ENCODE assay signal across 23 mouse cellular contexts in genomic region chr7:116676696-116677095, GRCm38 (mm10).
DNase-seq lines count a peak whose midpoint lies in the region; ATAC-seq and TF ChIP-seq lines count a peak whose summit lies in the region.
"Had no signal": no experiment of that assay in that cellular context is flagged by ENCODE, and none has a peak within 500 bp of the region (broad histone marks: within the 10 kb centered on the region; RNA-seq: fewer than 3 reads in every experiment).

No protein-coding gene starts in this region.

- no peaks in the 10 kb centered on the region for H3K4me1 ChIP-seq in intestine, postnatal 0 days (replicated peaks; ENCODE audit: control insufficient read depth, insufficient read depth, low read length)
- H3K4me1 ChIP-seq in intestine, embryonic 16.5 days (ENCODE audit: control insufficient read depth, insufficient read depth, low read length): no peaks in the 10 kb centered on the region
- no peaks in the 10 kb centered on the region for H3K4me1 ChIP-seq in liver, postnatal 0 days (ENCODE audit: insufficient read depth)
- no peaks in the 10 kb centered on the region for H3K4me1 ChIP-seq in liver, embryonic 12.5 days
- H3K4me1 ChIP-seq in E14TG2a.4 (replicated peaks; ENCODE audit: low read depth, low read length): no peaks in the 10 kb centered on the region
- H3K4me1 ChIP-seq: stomach, embryonic 15.5 days had no signal

- 48% methylated on average over 1 of the region's 1 CpGs for WGBS in intestine, postnatal 0 days
- 74% methylated on average over 1 of the region's 1 CpGs for WGBS in intestine, embryonic 16.5 days
- 76% methylated on average over 1 of the region's 1 CpGs for WGBS in liver, postnatal 0 days (ENCODE audit: insufficient replicate concordance)
- WGBS in liver, embryonic 12.5 days (ENCODE audit: insufficient replicate concordance): 47% methylated on average over 1 of the region's 1 CpGs

- no peak overlapping the region for H3K27ac ChIP-seq in intestine, postnatal 0 days (ENCODE audit: low read depth, low read length)
- H3K27ac ChIP-seq in intestine, embryonic 16.5 days (ENCODE audit: low read length): no peak overlapping the region
- H3K27ac ChIP-seq in liver, postnatal 0 days (ENCODE audit: low read depth): no peak overlapping the region
- no peak overlapping the region for H3K27ac ChIP-seq in liver, embryonic 12.5 days
- H3K27ac ChIP-seq: embryonic facial prominence, embryonic 13.5 days; hindbrain, embryonic 13.5 days; limb, embryonic 10.5 days; macrophage; midbrain, embryonic 12.5 days; stomach, embryonic 15.5 days had no signal

- H3K9me3 ChIP-seq in intestine, postnatal 0 days (ENCODE audit: control insufficient read depth): no peaks in the 10 kb centered on the region
- no peaks in the 10 kb centered on the region for H3K9me3 ChIP-seq in intestine, embryonic 16.5 days (ENCODE audit: control insufficient read depth, low read length)
- no peaks in the 10 kb centered on the region for H3K9me3 ChIP-seq in liver, postnatal 0 days (ENCODE audit: low read length)
- H3K9me3 ChIP-seq in liver, embryonic 12.5 days (replicated peaks): no peaks in the 10 kb centered on the region
- peaks cover 17% of the 10 kb centered on the region for H3K9me3 ChIP-seq in E14TG2a.4 (ENCODE audit: low read length)
- H3K9me3 ChIP-seq: embryonic facial prominence, embryonic 13.5 days; hindbrain, embryonic 13.5 days; limb, embryonic 10.5 days; midbrain, embryonic 12.5 days; stomach, embryonic 15.5 days had no signal

- DNase-seq in liver, postnatal 0 days: no peak
- DNase-seq in ZHBTc4 (ENCODE audit: low read depth, low spot score): peak; percentile 28
- DNase-seq in right cerebral cortex, postnatal 25 days: no peak
- DNase-seq: adrenal gland, postnatal 36 days; cerebellum, adult 8-10 months; heart, adult 18-20 months; heart, postnatal 10 days; kidney, adult 18-20 months; retina, postnatal 1 day; spleen, adult 18-20 months; thymus, postnatal 14 days had no signal

- no peaks in the 10 kb centered on the region for H3K27me3 ChIP-seq in intestine, postnatal 0 days (replicated peaks; ENCODE audit: control insufficient read depth, insufficient read depth, low read length)
- H3K27me3 ChIP-seq in intestine, embryonic 16.5 days (replicated peaks; ENCODE audit: control insufficient read depth, insufficient read depth, low read length): no peaks in the 10 kb centered on the region
- H3K27me3 ChIP-seq in liver, postnatal 0 days (ENCODE audit: insufficient read depth, low read length): no peaks in the 10 kb centered on the region
- no peaks in the 10 kb centered on the region for H3K27me3 ChIP-seq in liver, embryonic 12.5 days (replicated peaks)
- H3K27me3 ChIP-seq in E14TG2a.4 (ENCODE audit: insufficient read depth, low read length): no peaks in the 10 kb centered on the region
- H3K27me3 ChIP-seq: embryonic facial prominence, embryonic 13.5 days; hindbrain, embryonic 13.5 days; midbrain, embryonic 12.5 days; stomach, embryonic 15.5 days had no signal

- ATAC-seq in intestine, postnatal 0 days: no peak
- no peak for ATAC-seq in intestine, embryonic 16.5 days
- no peak for ATAC-seq in liver, postnatal 0 days
- no peak for ATAC-seq in liver, embryonic 12.5 days
- ATAC-seq: CD4-positive, CD25-positive, alpha-beta regulatory T cell, adult 4 months had no signal

- H3K36me3 ChIP-seq in intestine, postnatal 0 days (ENCODE audit: control insufficient read depth, insufficient read depth): no peaks in the 10 kb centered on the region
- no peaks in the 10 kb centered on the region for H3K36me3 ChIP-seq in intestine, embryonic 16.5 days (ENCODE audit: control insufficient read depth, insufficient read depth, low read length)
- no peaks in the 10 kb centered on the region for H3K36me3 ChIP-seq in liver, postnatal 0 days (replicated peaks; ENCODE audit: insufficient read depth, low read length)
- no peaks in the 10 kb centered on the region for H3K36me3 ChIP-seq in liver, embryonic 12.5 days
- no peaks in the 10 kb centered on the region for H3K36me3 ChIP-seq in E14TG2a.4 (ENCODE audit: insufficient read depth, low read length)
- H3K36me3 ChIP-seq: embryonic facial prominence, embryonic 13.5 days; hindbrain, embryonic 13.5 days; limb, embryonic 10.5 days; midbrain, embryonic 12.5 days; stomach, embryonic 15.5 days had no signal

- TF ChIP-seq EP300 in liver, postnatal 0 days (IDR thresholded peaks at IDR 0.05; ENCODE audit: low read depth): no peak

- no peak overlapping the region for H3K4me2 ChIP-seq in intestine, postnatal 0 days (replicated peaks; ENCODE audit: low read depth)
- no peak overlapping the region for H3K4me2 ChIP-seq in intestine, embryonic 16.5 days (ENCODE audit: low read depth, low read length)
- H3K4me2 ChIP-seq in liver, postnatal 0 days (ENCODE audit: low read depth, low read length): no peak overlapping the region
- no peak overlapping the region for H3K4me2 ChIP-seq in liver, embryonic 12.5 days
- H3K4me2 ChIP-seq: embryonic facial prominence, embryonic 13.5 days; hindbrain, embryonic 13.5 days; midbrain, embryonic 12.5 days; stomach, embryonic 15.5 days had no signal

- TF ChIP-seq CTCF in intestine, postnatal 0 days (IDR thresholded peaks at IDR 0.05; ENCODE audit: low read depth): peak; percentile 42
- TF ChIP-seq CTCF in liver, postnatal 0 days (IDR thresholded peaks at IDR 0.05; ENCODE audit: low read depth): 0 out of 2 replicates have a peak, but pooled peaks have one; percentile 7
- TF ChIP-seq CTCF in E14TG2a.4 (conservative IDR thresholded peaks at IDR 0.05; ENCODE audit: low read length): peak; percentile 43

- H3K4me3 ChIP-seq in intestine, postnatal 0 days (ENCODE audit: low read depth, low read length): no peak overlapping the region
- H3K4me3 ChIP-seq in intestine, embryonic 16.5 days (ENCODE audit: low read length): no peak overlapping the region
- no peak overlapping the region for H3K4me3 ChIP-seq in liver, postnatal 0 days (ENCODE audit: low read depth, low read length)
- H3K4me3 ChIP-seq in liver, embryonic 12.5 days: no peak overlapping the region
- no peak overlapping the region for H3K4me3 ChIP-seq in E14TG2a.4 (replicated peaks; ENCODE audit: low read length)
- H3K4me3 ChIP-seq: embryonic facial prominence, embryonic 13.5 days; hindbrain, embryonic 13.5 days; limb, embryonic 10.5 days; midbrain, embryonic 12.5 days; myocyte; stomach, embryonic 15.5 days had no signal

- no peak overlapping the region for H3K9ac ChIP-seq in intestine, postnatal 0 days (ENCODE audit: low read depth, low read length)
- no peak overlapping the region for H3K9ac ChIP-seq in intestine, embryonic 16.5 days (ENCODE audit: low read depth, low read length)
- H3K9ac ChIP-seq in liver, postnatal 0 days (replicated peaks): no peak overlapping the region
- no peak overlapping the region for H3K9ac ChIP-seq in liver, embryonic 12.5 days
- H3K9ac ChIP-seq: embryonic facial prominence, embryonic 13.5 days; hindbrain, embryonic 13.5 days; midbrain, embryonic 12.5 days; stomach, embryonic 15.5 days had no signal
